In genomic region chr7:135768592-135768991, GRCm38 (mm10) we compare ENCODE assay signal across 8 mouse cellular contexts. TPM values are rescaled to one million over a fixed set of nuclear protein-coding genes. Genes with fewer than 3 reads are reported as not detected.
DNase-seq lines count a peak whose midpoint lies in the region; ATAC-seq and TF ChIP-seq lines count a peak whose summit lies in the region.

No protein-coding gene starts in this region.

- H3K27me3 ChIP-seq in hindbrain, embryonic 10.5 days (ENCODE audit: insufficient read depth, poor library complexity, severe bottlenecking) = no peaks in the 10 kb centered on the region
- no peaks in the 10 kb centered on the region for H3K27me3 ChIP-seq in hindbrain, embryonic 12.5 days
- H3K27me3 ChIP-seq in kidney, adult 2 months (replicated peaks; ENCODE audit: control insufficient read depth, insufficient read depth, low read length) = no peaks in the 10 kb centered on the region
- H3K27me3 ChIP-seq in limb, embryonic 11.5 days (ENCODE audit: control insufficient read depth, insufficient read depth, low read length) = no peaks in the 10 kb centered on the region
- no peaks in the 10 kb centered on the region for H3K27me3 ChIP-seq in neural tube, embryonic 12.5 days (replicated peaks)
- H3K27me3 ChIP-seq in stomach, embryonic 16.5 days (ENCODE audit: control insufficient read depth, insufficient read depth, low read length) = no peaks in the 10 kb centered on the region

- DNase-seq in hindbrain, embryonic 10.5 days (ENCODE audit: low spot score) = peak; percentile 76
- peak; percentile 96 to 97 for DNase-seq in cerebellum, postnatal 10 days
- DNase-seq in frontal cortex, postnatal 25 days (ENCODE audit: low spot score in 2 of 2) = peak; percentile 69 to 78
- DNase-seq in kidney, adult 2 months = peak; percentile 90
- peak; percentile 87 for DNase-seq in limb, embryonic 11.5 days (ENCODE audit: low spot score)

- no peaks in the 10 kb centered on the region for H3K4me1 ChIP-seq in hindbrain, embryonic 10.5 days (replicated peaks)
- peaks cover 5% of the 10 kb centered on the region; the same call in 1 of the 2 replicates for H3K4me1 ChIP-seq in hindbrain, embryonic 12.5 days
- peaks cover 1% of the 10 kb centered on the region; the same call in 1 of the 2 replicates for H3K4me1 ChIP-seq in kidney, adult 2 months (ENCODE audit: control insufficient read depth, insufficient read depth, low read length)
- H3K4me1 ChIP-seq in limb, embryonic 11.5 days (ENCODE audit: control insufficient read depth, insufficient read depth, low read length) = peaks cover 6% of the 10 kb centered on the region; the same call in 1 of the 2 replicates
- H3K4me1 ChIP-seq in neural tube, embryonic 12.5 days = peaks cover 6% of the 10 kb centered on the region; the same call in 1 of the 2 replicates
- H3K4me1 ChIP-seq in stomach, embryonic 16.5 days (ENCODE audit: control insufficient read depth, insufficient read depth, low read length) = no peaks in the 10 kb centered on the region

- H3K9me3 ChIP-seq in hindbrain, embryonic 10.5 days = no peaks in the 10 kb centered on the region
- no peaks in the 10 kb centered on the region for H3K9me3 ChIP-seq in hindbrain, embryonic 12.5 days (replicated peaks)
- H3K9me3 ChIP-seq in limb, embryonic 11.5 days (ENCODE audit: control insufficient read depth, low read length) = no peaks in the 10 kb centered on the region
- H3K9me3 ChIP-seq in neural tube, embryonic 12.5 days = no peaks in the 10 kb centered on the region
- no peaks in the 10 kb centered on the region for H3K9me3 ChIP-seq in stomach, embryonic 16.5 days (replicated peaks; ENCODE audit: control insufficient read depth, low read length)

- H3K4me2 ChIP-seq in hindbrain, embryonic 12.5 days (replicated peaks) = no peak overlapping the region
- H3K4me2 ChIP-seq in limb, embryonic 11.5 days (ENCODE audit: low read depth, severe bottlenecking) = no peak overlapping the region
- no peak overlapping the region for H3K4me2 ChIP-seq in neural tube, embryonic 12.5 days (replicated peaks)
- no peak overlapping the region for H3K4me2 ChIP-seq in stomach, embryonic 16.5 days (ENCODE audit: low read depth, low read length)

- TF ChIP-seq POLR2A in kidney, adult 2 months (IDR thresholded peaks at IDR 0.05; ENCODE audit: low read depth, low read length) = no peak

- ATAC-seq in hindbrain, embryonic 12.5 days (ENCODE audit: low FRiP score) = no peak
- ATAC-seq in limb, embryonic 11.5 days (ENCODE audit: insufficient number of reproducible peaks, low FRiP score, low TSS enrichment, low read depth) = peak; percentile 54; the same call in 1 of the 2 replicates
- peak; percentile 61; the same call in 1 of the 2 replicates for ATAC-seq in neural tube, embryonic 12.5 days (ENCODE audit: low FRiP score, low read depth)
- ATAC-seq in stomach, embryonic 16.5 days (ENCODE audit: insufficient read depth, low FRiP score) = peak; percentile 40; the same call in 1 of the 2 replicates

- H3K36me3 ChIP-seq in hindbrain, embryonic 10.5 days = no peaks in the 10 kb centered on the region
- no peaks in the 10 kb centered on the region for H3K36me3 ChIP-seq in hindbrain, embryonic 12.5 days
- no peaks in the 10 kb centered on the region for H3K36me3 ChIP-seq in kidney, adult 2 months (ENCODE audit: control insufficient read depth, insufficient read depth, low read length)
- H3K36me3 ChIP-seq in limb, embryonic 11.5 days (ENCODE audit: control insufficient read depth, insufficient read depth, low read length) = no peaks in the 10 kb centered on the region
- H3K36me3 ChIP-seq in neural tube, embryonic 12.5 days = no peaks in the 10 kb centered on the region
- no peaks in the 10 kb centered on the region for H3K36me3 ChIP-seq in stomach, embryonic 16.5 days (ENCODE audit: control insufficient read depth, insufficient read depth, low read length)

- no peak overlapping the region for H3K4me3 ChIP-seq in hindbrain, embryonic 10.5 days
- H3K4me3 ChIP-seq in hindbrain, embryonic 12.5 days = no peak overlapping the region
- H3K4me3 ChIP-seq in kidney, adult 2 months (ENCODE audit: insufficient read depth, low read depth, low read length) = no peak overlapping the region
- no peak overlapping the region for H3K4me3 ChIP-seq in limb, embryonic 11.5 days (ENCODE audit: low read depth, low read length)
- no peak overlapping the region for H3K4me3 ChIP-seq in neural tube, embryonic 12.5 days
- no peak overlapping the region for H3K4me3 ChIP-seq in stomach, embryonic 16.5 days (replicated peaks; ENCODE audit: low read length)

- H3K27ac ChIP-seq in hindbrain, embryonic 10.5 days = no peak overlapping the region
- H3K27ac ChIP-seq in hindbrain, embryonic 12.5 days = no peak overlapping the region
- H3K27ac ChIP-seq in kidney, adult 2 months (ENCODE audit: insufficient read depth, low read depth, low read length) = no peak overlapping the region
- no peak overlapping the region for H3K27ac ChIP-seq in limb, embryonic 11.5 days (replicated peaks; ENCODE audit: low read depth, low read length)
- H3K27ac ChIP-seq in neural tube, embryonic 12.5 days = no peak overlapping the region
- H3K27ac ChIP-seq in stomach, embryonic 16.5 days (ENCODE audit: low read length) = no peak overlapping the region

- H3K9ac ChIP-seq in hindbrain, embryonic 12.5 days = no peak overlapping the region
- H3K9ac ChIP-seq in limb, embryonic 11.5 days (ENCODE audit: low read length) = no peak overlapping the region
- no peak overlapping the region for H3K9ac ChIP-seq in neural tube, embryonic 12.5 days
- no peak overlapping the region for H3K9ac ChIP-seq in stomach, embryonic 16.5 days (ENCODE audit: low read length)

- TF ChIP-seq CTCF in kidney, adult 2 months (conservative IDR thresholded peaks at IDR 0.05; ENCODE audit: insufficient read depth, insufficient read length, low read depth, low read length) = peak; percentile 87

- 6% methylated on average over 3 of the region's 3 CpGs for WGBS in hindbrain, embryonic 10.5 days
- WGBS in hindbrain, embryonic 12.5 days = 13% methylated on average over 3 of the region's 3 CpGs
- WGBS in kidney, adult 2 months = 5% methylated on average over 3 of the region's 3 CpGs
- WGBS in limb, embryonic 11.5 days = 7% methylated on average over 3 of the region's 3 CpGs
- WGBS in neural tube, embryonic 12.5 days = 7% methylated on average over 3 of the region's 3 CpGs
- 5% methylated on average over 3 of the region's 3 CpGs for WGBS in stomach, embryonic 16.5 days

RNA-seq across cellular contexts. Expression of gene Mki67, which starts 52.4 kb away (rescaled TPM):
- polyA plus RNA-seq in hindbrain, embryonic 10.5 days (2016; fragmentation: Nextera tagmentation; extraction: Ambion mirVana) = 27.3 and 46.1 TPM in 2 replicates
- polyA plus RNA-seq in hindbrain, embryonic 12.5 days (2016; fragmentation: Nextera tagmentation; extraction: Ambion mirVana) = 36.0 and 37.0 TPM in 2 replicates
- polyA plus RNA-seq in kidney, adult 2 months (2012; rRNA removed) = 0.18 and 0.28 TPM in 2 replicates
- 57.4 and 63.6 TPM in 2 replicates for polyA plus RNA-seq in limb, embryonic 11.5 days (2014; fragmentation: Nextera tagmentation; extraction: Ambion mirVana)
- polyA plus RNA-seq in neural tube, embryonic 12.5 days (2016; fragmentation: Nextera tagmentation; extraction: Ambion mirVana) = 28.8 and 31.4 TPM in 2 replicates
- polyA plus RNA-seq in stomach, embryonic 16.5 days (2015; fragmentation: Nextera tagmentation; extraction: Ambion mirVana) = 27.7 and 34.4 TPM in 2 replicates

Comparison
In these comparisons a context has a peak if more than half of its experiments do, and no peak if none do; other contexts are left out.
1. RNA of gene Mki67, which starts 52.4 kb away (polyA plus RNA-seq): 57.4 to 63.6 TPM in limb, embryonic 11.5 days, 36.0 to 37.0 TPM in hindbrain, embryonic 12.5 days, 27.7 to 34.4 TPM in stomach, embryonic 16.5 days, 28.8 to 31.4 TPM in neural tube, embryonic 12.5 days and 27.3 to 46.1 TPM in hindbrain, embryonic 10.5 days; 0.18 to 0.28 TPM in kidney, adult 2 months; every median in the first group is over 10 times any median in the second.
2. Peak in every context shown above with its lines, with median percentiles within 50 percentile points of each other: DNase-seq.